In genomic region chr19:26727796-26728195, GRCm38 (mm10) we compare ENCODE assay signal across 24 mouse cellular contexts.
DNase-seq lines count a peak whose midpoint lies in the region; ATAC-seq and TF ChIP-seq lines count a peak whose summit lies in the region.
"Had no signal": no experiment of that assay in that cellular context is flagged by ENCODE, and none has a peak within 500 bp of the region (broad histone marks: within the 10 kb centered on the region; RNA-seq: fewer than 3 reads in every experiment).

No protein-coding gene starts in this region.

- no peak for TF ChIP-seq CTCF in heart, adult 2 months (IDR thresholded peaks at IDR 0.05)
- no peak for TF ChIP-seq CTCF in midbrain, postnatal 0 days (IDR thresholded peaks at IDR 0.05)

- no peak for TF ChIP-seq EP300 in heart, adult 2 months (IDR thresholded peaks at IDR 0.05; ENCODE audit: insufficient read depth, low read depth, low read length)

- H3K4me1 ChIP-seq in heart, embryonic 12.5 days (replicated peaks): no peaks in the 10 kb centered on the region; the same call in 1 of the 2 replicates
- peaks cover 3% of the 10 kb centered on the region for H3K4me1 ChIP-seq in heart, adult 2 months (ENCODE audit: control insufficient read depth, insufficient read depth, low read length)
- peaks cover 30% of the 10 kb centered on the region for H3K4me1 ChIP-seq in embryonic facial prominence, embryonic 10.5 days
- peaks cover 23% of the 10 kb centered on the region for H3K4me1 ChIP-seq in embryonic facial prominence, embryonic 14.5 days (ENCODE audit: control insufficient read depth, insufficient read depth, low read length)
- H3K4me1 ChIP-seq in midbrain, postnatal 0 days (ENCODE audit: insufficient read depth, low read length): no peaks in the 10 kb centered on the region
- H3K4me1 ChIP-seq: forebrain, embryonic 12.5 days; liver, embryonic 13.5 days; neural tube, embryonic 15.5 days had no signal

- WGBS in heart, embryonic 12.5 days: 53% methylated on average over 9 of the region's 9 CpGs
- 39% methylated on average over 9 of the region's 9 CpGs for WGBS in heart, adult 2 months
- 41% methylated on average over 9 of the region's 9 CpGs for WGBS in embryonic facial prominence, embryonic 10.5 days
- WGBS in embryonic facial prominence, embryonic 14.5 days: 23% methylated on average over 9 of the region's 9 CpGs
- 83% methylated on average over 9 of the region's 9 CpGs for WGBS in midbrain, postnatal 0 days

- H3K36me3 ChIP-seq in heart, embryonic 12.5 days: no peaks in the 10 kb centered on the region
- no peaks in the 10 kb centered on the region; the same call in 1 of the 2 replicates for H3K36me3 ChIP-seq in heart, adult 2 months (ENCODE audit: control insufficient read depth, insufficient read depth, low read length)
- no peaks in the 10 kb centered on the region for H3K36me3 ChIP-seq in embryonic facial prominence, embryonic 10.5 days (replicated peaks)
- peaks cover 16% of the 10 kb centered on the region; the same call in 1 of the 2 replicates for H3K36me3 ChIP-seq in embryonic facial prominence, embryonic 14.5 days (ENCODE audit: control insufficient read depth, insufficient read depth, low read length)
- no peaks in the 10 kb centered on the region for H3K36me3 ChIP-seq in midbrain, postnatal 0 days (ENCODE audit: insufficient read depth, low read length)
- H3K36me3 ChIP-seq: forebrain, embryonic 12.5 days; liver, embryonic 13.5 days; neural tube, embryonic 15.5 days had no signal

- no peaks in the 10 kb centered on the region for H3K9me3 ChIP-seq in heart, embryonic 12.5 days (replicated peaks)
- no peaks in the 10 kb centered on the region for H3K9me3 ChIP-seq in embryonic facial prominence, embryonic 10.5 days
- no peaks in the 10 kb centered on the region for H3K9me3 ChIP-seq in embryonic facial prominence, embryonic 14.5 days (ENCODE audit: control insufficient read depth, low read length)
- no peaks in the 10 kb centered on the region for H3K9me3 ChIP-seq in midbrain, postnatal 0 days (ENCODE audit: low read length)
- H3K9me3 ChIP-seq: forebrain, embryonic 12.5 days; limb, embryonic 13.5 days; liver, embryonic 13.5 days; neural tube, embryonic 15.5 days had no signal

- no peak for ATAC-seq in heart, embryonic 12.5 days (ENCODE audit: insufficient number of reproducible peaks, low FRiP score)
- no peak for ATAC-seq in embryonic facial prominence, embryonic 14.5 days (ENCODE audit: low read depth)
- no peak for ATAC-seq in midbrain, postnatal 0 days (ENCODE audit: low FRiP score)
- ATAC-seq: CD4-positive, CD25-positive, alpha-beta regulatory T cell, adult 4 months; hindbrain, postnatal 0 days; intestine, embryonic 16.5 days had no signal

- H3K27me3 ChIP-seq in heart, embryonic 12.5 days (replicated peaks): no peaks in the 10 kb centered on the region
- no peaks in the 10 kb centered on the region for H3K27me3 ChIP-seq in heart, adult 2 months (ENCODE audit: control insufficient read depth, insufficient read depth, low read length)
- H3K27me3 ChIP-seq in embryonic facial prominence, embryonic 10.5 days (replicated peaks; ENCODE audit: low read depth, poor library complexity, severe bottlenecking): no peaks in the 10 kb centered on the region
- no peaks in the 10 kb centered on the region for H3K27me3 ChIP-seq in embryonic facial prominence, embryonic 14.5 days (replicated peaks; ENCODE audit: control insufficient read depth, insufficient read depth, low read length)
- no peaks in the 10 kb centered on the region for H3K27me3 ChIP-seq in midbrain, postnatal 0 days (ENCODE audit: insufficient read depth, low read length)
- H3K27me3 ChIP-seq: forebrain, embryonic 12.5 days; limb, embryonic 13.5 days; liver, embryonic 13.5 days; neural tube, embryonic 15.5 days had no signal

- intact Hi-C loops in heart, adult 2 months (cut with DNase I): no loop called here

- no peak for DNase-seq in heart, adult 2 months
- peak; percentile 48 for DNase-seq in embryonic facial prominence, embryonic 10.5 days (ENCODE audit: low spot score)
- DNase-seq in embryonic facial prominence, embryonic 14.5 days (ENCODE audit: low spot score): peak; percentile 41
- DNase-seq in lung, postnatal 25 days (ENCODE audit: low spot score): peak; percentile 62
- DNase-seq in ovary, postnatal 10 days (ENCODE audit: low spot score): no peak
- DNase-seq in midbrain, postnatal 0 days (ENCODE audit: low spot score): no peak
- DNase-seq: adrenal gland, postnatal 14 days; cerebellum, adult 8-10 months; gastrocnemius, postnatal 36 days; heart, postnatal 14 days; kidney, adult 9 months; liver, embryonic 13.5 days; thymus, adult 18-20 months; thymus, postnatal 36 days had no signal

- no peak overlapping the region for H3K4me3 ChIP-seq in heart, embryonic 12.5 days
- no peak overlapping the region for H3K4me3 ChIP-seq in heart, adult 2 months
- no peak overlapping the region for H3K4me3 ChIP-seq in embryonic facial prominence, embryonic 10.5 days
- no peak overlapping the region for H3K4me3 ChIP-seq in embryonic facial prominence, embryonic 14.5 days (ENCODE audit: low read depth, low read length)
- H3K4me3 ChIP-seq in midbrain, postnatal 0 days (ENCODE audit: low read depth, low read length): no peak overlapping the region
- H3K4me3 ChIP-seq: erythroblast, embryonic 14.5 days; forebrain, embryonic 12.5 days; limb, embryonic 13.5 days; liver, embryonic 13.5 days; neural tube, embryonic 15.5 days had no signal

- no peak overlapping the region for H3K9ac ChIP-seq in heart, embryonic 12.5 days
- H3K9ac ChIP-seq in heart, adult 2 months (ENCODE audit: low read depth, low read length): no peak overlapping the region
- no peak overlapping the region for H3K9ac ChIP-seq in embryonic facial prominence, embryonic 14.5 days (ENCODE audit: low read depth, low read length)
- no peak overlapping the region for H3K9ac ChIP-seq in midbrain, postnatal 0 days (replicated peaks; ENCODE audit: low read length, poor library complexity, severe bottlenecking)
- H3K9ac ChIP-seq: forebrain, embryonic 12.5 days; limb, embryonic 13.5 days; liver, embryonic 13.5 days; neural tube, embryonic 15.5 days had no signal

- H3K27ac ChIP-seq in heart, embryonic 12.5 days (ENCODE audit: poor library complexity, severe bottlenecking): no peak overlapping the region
- H3K27ac ChIP-seq in heart, adult 2 months: no peak overlapping the region
- H3K27ac ChIP-seq in embryonic facial prominence, embryonic 10.5 days (replicated peaks): no peak overlapping the region
- peak overlapping the region; percentile 30; the same call in 1 of the 2 replicates for H3K27ac ChIP-seq in embryonic facial prominence, embryonic 14.5 days (replicated peaks; ENCODE audit: low read depth, low read length)
- no peak overlapping the region for H3K27ac ChIP-seq in midbrain, postnatal 0 days (ENCODE audit: low read depth, low read length)
- H3K27ac ChIP-seq: forebrain, embryonic 12.5 days; hindbrain, postnatal 0 days; limb, embryonic 13.5 days; liver, embryonic 13.5 days; neural tube, embryonic 15.5 days had no signal

- H3K79me2 ChIP-seq in heart, adult 2 months (replicated peaks; ENCODE audit: control insufficient read depth, insufficient read depth, low read length): no peaks in the 10 kb centered on the region

- TF ChIP-seq POLR2A in heart, adult 2 months (IDR thresholded peaks at IDR 0.05; ENCODE audit: insufficient read depth, low read depth, low read length): no peak

- H3K4me2 ChIP-seq in heart, embryonic 12.5 days: peak overlapping the region; percentile 12; the same call in 1 of the 2 replicates
- H3K4me2 ChIP-seq in embryonic facial prominence, embryonic 14.5 days (ENCODE audit: low read depth, low read length): 0 out of 2 replicates have a peak overlapping the region, but pooled peaks have one; percentile 5
- H3K4me2 ChIP-seq in midbrain, postnatal 0 days (ENCODE audit: low read depth, low read length, poor library complexity, severe bottlenecking): no peak overlapping the region
- H3K4me2 ChIP-seq: forebrain, embryonic 12.5 days; heart, embryonic 11.5 days; limb, embryonic 13.5 days; liver, embryonic 13.5 days; midbrain, embryonic 11.5 days; neural tube, embryonic 15.5 days had no signal

Comparison
In these comparisons a context has a peak if more than half of its experiments do, and no peak if none do; other contexts are left out.
1. DNase-seq: peak in embryonic facial prominence, embryonic 10.5 days (single experiment), embryonic facial prominence, embryonic 14.5 days (single experiment) and lung, postnatal 25 days (single experiment); none in heart, adult 2 months (0 of 2), ovary, postnatal 10 days (single experiment) and midbrain, postnatal 0 days (single experiment).